Mouse (Mus musculus): ENCODE measurements around the gene Ccdc177. TPM values are rescaled to one million over a fixed set of nuclear protein-coding genes. Genes with fewer than 3 reads are reported as not detected.

Ccdc177 gene
- total and polyA plus RNA-seq, 3 experiments = not detected

- no peak for TF ChIP-seq E2F4 (IDR thresholded peaks at IDR 0.05; ENCODE audit: insufficient replicate concordance, low read depth, low read length)
- TF ChIP-seq MEF2A (IDR thresholded peaks at IDR 0.05; ENCODE audit: borderline replicate concordance, low read depth, low read length) = no peak
- no peak for TF ChIP-seq ETS1 (conservative IDR thresholded peaks at IDR 0.05; ENCODE audit: low read depth, low read length)
- no peak for TF ChIP-seq POLR2A (IDR thresholded peaks at IDR 0.05; ENCODE audit: low read depth, low read length)
- no peak for TF ChIP-seq ZKSCAN1 (IDR thresholded peaks at IDR 0.05; ENCODE audit: borderline replicate concordance, low read depth, low read length)
- TF ChIP-seq CHD2 (IDR thresholded peaks at IDR 0.05; ENCODE audit: low read length) = no peak
- no peak for TF ChIP-seq NELFE (IDR thresholded peaks at IDR 0.05; ENCODE audit: low read depth, low read length)
- no peak for TF ChIP-seq JUND (conservative IDR thresholded peaks at IDR 0.05; ENCODE audit: low read depth, low read length)
- TF ChIP-seq ZC3H11A (IDR thresholded peaks at IDR 0.05; ENCODE audit: low read depth, low read length) = no peak
- TF ChIP-seq MAFK (IDR thresholded peaks at IDR 0.05; ENCODE audit: insufficient replicate concordance, low read length) = no peak
- no peak for TF ChIP-seq TBP (conservative IDR thresholded peaks at IDR 0.05; ENCODE audit: low read depth, low read length)
- no peak for TF ChIP-seq ELF1 (IDR thresholded peaks at IDR 0.05; ENCODE audit: low read depth, low read length)
- no peak for TF ChIP-seq MYC (IDR thresholded peaks at IDR 0.05; ENCODE audit: low read depth, low read length)
- TF ChIP-seq EP300 (IDR thresholded peaks at IDR 0.05; ENCODE audit: low read length) = no peak
- no peak for TF ChIP-seq USF1 (IDR thresholded peaks at IDR 0.05; ENCODE audit: low read depth, low read length)
- TF ChIP-seq HCFC1 (IDR thresholded peaks at IDR 0.05; ENCODE audit: low read depth, low read length) = no peak
- no peak for TF ChIP-seq ZMIZ1 (IDR thresholded peaks at IDR 0.05; ENCODE audit: low read depth, low read length)
- no peak for TF ChIP-seq JUN (IDR thresholded peaks at IDR 0.05; ENCODE audit: insufficient read depth, low read depth, low read length)
- H3K27me3 ChIP-seq (replicated peaks) = no peaks in the 10 kb centered on the region
- H3K79me2 ChIP-seq (replicated peaks; ENCODE audit: control insufficient read depth, extremely low read depth, insufficient read depth, poor library complexity, severe bottlenecking) = peaks cover 22% of the 10 kb centered on the region
- DNase-seq (ENCODE audit: extremely low read depth) = no peak
- H3K4me2 ChIP-seq (ENCODE audit: insufficient read depth, low read depth, poor library complexity, severe bottlenecking) = no peak overlapping the region
- no peaks in the 10 kb centered on the region for H3K9me3 ChIP-seq (replicated peaks; ENCODE audit: low read length)
- dilution Hi-C loops (cut with MboI; ENCODE audit: extremely low pct_ligation_motif_present, extremely low pct_unique_long_range_greater_than_20kb, low sequenced_read_pairs) (no loop called here), in situ Hi-C loops (cut with MboI; ENCODE audit: low pct_ligation_motif_present, low pct_unique_long_range_greater_than_20kb, low sequenced_read_pairs) (no loop called here)
- H3K36me3 ChIP-seq (replicated peaks in 1 of 2; ENCODE audit: control insufficient read depth in 1 of 2, insufficient read depth in 1 of 2, low read length in 1 of 2) = peaks cover 0 to 15% of the 10 kb centered on the region in 2 experiments
- no peak overlapping the region for H3K4me3 ChIP-seq (replicated peaks in 1 of 3; ENCODE audit: low read depth in 2 of 3, low read length in 2 of 3, poor library complexity in 1 of 3)
- H3K9ac ChIP-seq (ENCODE audit: insufficient read depth, low read depth) = no peak overlapping the region
- no peak overlapping the region for H3K27ac ChIP-seq (ENCODE audit: insufficient read depth, low read depth)
- H3K4me1 ChIP-seq (ENCODE audit: control insufficient read depth in 1 of 2, insufficient read depth in 2 of 2) = peaks cover 3 to 40% of the 10 kb centered on the region in 2 experiments; a peak in 3 of 4 replicates
Measured at GRCm38 (mm10) chr12:80803924-80804323, 43.4 kb upstream of the Ccdc177 start.

- Histone ChIP-seq H3K4me3 (replicated peaks in 1 of 3; ENCODE audit: low read depth in 2 of 3, low read length in 2 of 3, poor library complexity in 1 of 3) (no peak overlapping the region), H3K27me3 (replicated peaks) (no peaks in the 10 kb centered on the region), H3K36me3 (replicated peaks in 1 of 2; ENCODE audit: control insufficient read depth in 1 of 2, insufficient read depth in 1 of 2, low read length in 1 of 2) (peaks cover 0 to 12% of the 10 kb centered on the region in 2 experiments), H3K27ac (ENCODE audit: insufficient read depth, low read depth) (no peak overlapping the region), H3K9ac (ENCODE audit: insufficient read depth, low read depth) (no peak overlapping the region), H3K9me3 (replicated peaks; ENCODE audit: low read length) (no peaks in the 10 kb centered on the region), H3K4me1 (ENCODE audit: control insufficient read depth in 1 of 2, insufficient read depth in 2 of 2) (peaks cover 3 to 42% of the 10 kb centered on the region in 2 experiments; a peak in 3 of 4 replicates), H3K4me2 (ENCODE audit: insufficient read depth, low read depth, poor library complexity, severe bottlenecking) (no peak overlapping the region), H3K79me2 (replicated peaks; ENCODE audit: control insufficient read depth, extremely low read depth, insufficient read depth, poor library complexity, severe bottlenecking) (peaks cover 20% of the 10 kb centered on the region)
- in situ Hi-C loops (cut with MboI; ENCODE audit: low pct_ligation_motif_present, low pct_unique_long_range_greater_than_20kb, low sequenced_read_pairs) = no loop called here
- dilution Hi-C loops (cut with MboI; ENCODE audit: extremely low pct_ligation_motif_present, extremely low pct_unique_long_range_greater_than_20kb, low sequenced_read_pairs) = no loop called here
- no peak for DNase-seq (ENCODE audit: extremely low read depth)
- TF ChIP-seq MEF2A (IDR thresholded peaks at IDR 0.05; ENCODE audit: borderline replicate concordance, low read depth, low read length) (no peak), RAD21 (IDR thresholded peaks at IDR 0.05; ENCODE audit: low read depth, low read length) (peak; percentile 34), CTCF (conservative IDR thresholded peaks at IDR 0.05 in 1 of 2, IDR thresholded peaks at IDR 0.05 in 1 of 2; ENCODE audit: low read depth in 2 of 2, low read length in 2 of 2) (peak in 1 of 2 experiments; percentile 50; a peak in 2 of 4 replicates), ZC3H11A (IDR thresholded peaks at IDR 0.05; ENCODE audit: low read depth, low read length) (no peak), SMC3 (IDR thresholded peaks at IDR 0.05; ENCODE audit: low read depth, low read length) (peak; percentile 34; the same call in 1 of the 2 replicates)
Measured at GRCm38 (mm10) chr12:80801443-80801842, 41.0 kb upstream of the Ccdc177 start.

Data from CH12.LX (cell line).